Mouse (Mus musculus) brain, embryonic 14.5 days (tissue): ENCODE results near the gene Spen.

Source experiments
- CTCF ChIP-seq: fragments of 200-500 bp; IDR thresholded peaks from 2 replicates; pipeline ENCODE4 v1.5.1; 2012; ENCODE audit warnings: inconsistent platforms, mild to moderate bottlenecking, moderate library complexity, borderline replicate concordance; ENCODE audit not compliant: insufficient read depth, insufficient read length; ENCODE audit errors: extremely low read depth
- POLR2A ChIP-seq: fragments of 200-500 bp; IDR thresholded peaks from 2 replicates; pipeline ENCODE4 v1.6.1; 2012; ENCODE audit warnings: mild to moderate bottlenecking, inconsistent platforms, borderline replicate concordance; ENCODE audit not compliant: poor library complexity, insufficient read depth, insufficient read length, severe bottlenecking; ENCODE audit errors: extremely low read depth

DNA sequence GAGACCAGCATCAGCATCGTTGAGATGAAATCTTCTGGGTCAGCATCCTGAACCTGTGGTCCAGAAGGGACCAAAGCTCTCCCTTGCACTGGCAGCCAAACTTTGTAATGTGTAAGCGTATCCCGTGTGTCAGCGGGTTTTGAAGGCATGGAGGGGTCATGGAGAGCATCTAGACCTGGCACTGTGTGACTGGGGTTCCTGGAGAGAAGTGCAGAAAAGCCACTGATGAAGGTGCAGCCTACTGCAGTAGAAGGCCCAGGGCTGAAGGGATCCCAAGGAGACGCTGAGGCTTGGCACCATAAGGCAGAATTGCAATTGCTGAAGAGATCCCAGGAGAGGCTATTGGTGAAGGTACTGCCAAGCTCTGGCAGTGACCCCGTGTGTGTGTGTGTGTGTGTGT lies 109.0 kb downstream of the Spen start:
- no peak for TF ChIP-seq CTCF
- no peak for TF ChIP-seq POLR2A
